Mouse (Mus musculus): ENCODE data around the gene Mcoln3. TPM values are rescaled to one million over a fixed set of nuclear protein-coding genes. Genes with fewer than 3 reads are reported as not detected.

Gene Mcoln3
- 6.3 and 7.2 TPM in 2 replicates for polyA plus RNA-seq (2014; fragmentation: Nextera tagmentation; extraction: Ambion mirVana)

- H3K4me2 ChIP-seq (ENCODE audit: low read depth, severe bottlenecking), result peak within 1 kb of the TSS; percentile 55
- no peaks in the 10 kb centered on the region for H3K9me3 ChIP-seq (ENCODE audit: control insufficient read depth, low read length)
- peak; percentile 59; the same call in 1 of the 2 replicates for ATAC-seq (ENCODE audit: insufficient number of reproducible peaks, low FRiP score, low TSS enrichment, low read depth)
- no peak within 1 kb of the TSS for H3K27ac ChIP-seq (replicated peaks; ENCODE audit: low read depth, low read length)
- H3K36me3 ChIP-seq (ENCODE audit: control insufficient read depth, insufficient read depth, low read length), result no peaks in the 10 kb centered on the region
- H3K9ac ChIP-seq (ENCODE audit: low read length), result no peak within 1 kb of the TSS
- H3K4me1 ChIP-seq (ENCODE audit: control insufficient read depth, insufficient read depth, low read length), result no peaks in the 10 kb centered on the region
- DNase-seq (ENCODE audit: low spot score), result peak; percentile 31
- WGBS, result 8% methylated on average over 35 of the region's 35 CpGs
- H3K4me3 ChIP-seq (ENCODE audit: low read depth, low read length), result peak within 1 kb of the TSS; percentile 22
- H3K27me3 ChIP-seq (ENCODE audit: control insufficient read depth, insufficient read depth, low read length), result peaks cover 19% of the 10 kb centered on the region
Measured at GRCm38 (mm10) chr3:146117258-146117996, at the start of gene Mcoln3. TSS of gene Mcoln3 (plus strand) at chr3:146117450.

GRCm38 (mm10) chr3:146069276-146069675 is 48.0 kb upstream of the Mcoln3 start:
- Histone ChIP-seq H3K4me3 (ENCODE audit: low read depth, low read length) (no peak overlapping the region), H3K36me3 (ENCODE audit: control insufficient read depth, insufficient read depth, low read length) (no peaks in the 10 kb centered on the region), H3K9me3 (ENCODE audit: control insufficient read depth, low read length) (no peaks in the 10 kb centered on the region), H3K27ac (replicated peaks; ENCODE audit: low read depth, low read length) (no peak overlapping the region), H3K9ac (ENCODE audit: low read length) (no peak overlapping the region), H3K4me2 (ENCODE audit: low read depth, severe bottlenecking) (no peak overlapping the region), H3K27me3 (ENCODE audit: control insufficient read depth, insufficient read depth, low read length) (no peaks in the 10 kb centered on the region), H3K4me1 (ENCODE audit: control insufficient read depth, insufficient read depth, low read length) (no peaks in the 10 kb centered on the region)
- ATAC-seq (ENCODE audit: insufficient number of reproducible peaks, low FRiP score, low TSS enrichment, low read depth) (no peak), DNase-seq (ENCODE audit: low spot score) (no peak)
- WGBS, result 70% methylated on average over 4 of the region's 4 CpGs

DNA sequence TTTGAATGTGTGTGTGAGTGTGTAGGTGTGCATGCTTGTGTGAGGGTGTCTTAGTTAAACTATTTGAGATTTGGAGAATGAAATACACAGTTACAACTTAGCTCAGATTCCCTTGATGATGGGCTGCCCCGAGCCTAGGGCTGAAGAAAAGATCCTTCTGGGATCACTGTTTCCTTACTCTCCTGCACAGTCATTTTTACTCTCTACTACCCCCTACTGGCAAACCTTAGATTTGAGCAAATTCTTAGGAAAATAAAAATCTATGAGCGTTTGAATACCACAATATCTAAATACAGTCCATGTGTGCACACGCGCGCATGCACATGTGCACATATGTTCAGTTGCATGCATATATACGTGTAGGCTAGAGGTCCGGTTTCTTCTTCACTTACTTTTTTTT is 44.5 kb upstream of the Mcoln3 start:
- H3K4me2 ChIP-seq (ENCODE audit: low read depth, severe bottlenecking), result no peak overlapping the region
- H3K9ac ChIP-seq (ENCODE audit: low read length), result no peak overlapping the region
- H3K27ac ChIP-seq (replicated peaks; ENCODE audit: low read depth, low read length), result no peak overlapping the region
- no peaks in the 10 kb centered on the region for H3K27me3 ChIP-seq (ENCODE audit: control insufficient read depth, insufficient read depth, low read length)
- H3K9me3 ChIP-seq (ENCODE audit: control insufficient read depth, low read length), result no peaks in the 10 kb centered on the region
- ATAC-seq (ENCODE audit: insufficient number of reproducible peaks, low FRiP score, low TSS enrichment, low read depth) (0 out of 2 replicates have a peak, but pooled peaks have one; percentile 21), DNase-seq (ENCODE audit: low spot score) (no peak)
- WGBS, result 75% methylated on average over 7 of the region's 7 CpGs
- H3K36me3 ChIP-seq (ENCODE audit: control insufficient read depth, insufficient read depth, low read length), result no peaks in the 10 kb centered on the region
- H3K4me3 ChIP-seq (ENCODE audit: low read depth, low read length), result no peak overlapping the region
- no peaks in the 10 kb centered on the region for H3K4me1 ChIP-seq (ENCODE audit: control insufficient read depth, insufficient read depth, low read length)

GRCm38 (mm10) chr3:146080241-146080640 is 37.0 kb upstream of the Mcoln3 start:
- no peak for ATAC-seq (ENCODE audit: insufficient number of reproducible peaks, low FRiP score, low TSS enrichment, low read depth)
- Histone ChIP-seq H3K4me3 (ENCODE audit: low read depth, low read length) (no peak overlapping the region), H3K9me3 (ENCODE audit: control insufficient read depth, low read length) (no peaks in the 10 kb centered on the region), H3K9ac (ENCODE audit: low read length) (no peak overlapping the region), H3K36me3 (ENCODE audit: control insufficient read depth, insufficient read depth, low read length) (no peaks in the 10 kb centered on the region), H3K4me1 (ENCODE audit: control insufficient read depth, insufficient read depth, low read length) (no peaks in the 10 kb centered on the region), H3K27ac (replicated peaks; ENCODE audit: low read depth, low read length) (no peak overlapping the region), H3K27me3 (ENCODE audit: control insufficient read depth, insufficient read depth, low read length) (no peaks in the 10 kb centered on the region), H3K4me2 (ENCODE audit: low read depth, severe bottlenecking) (no peak overlapping the region)
- WGBS, result 92% methylated on average over 12 of the region's 12 CpGs
- DNase-seq (ENCODE audit: low spot score), result no peak

GRCm38 (mm10) chr3:146090988-146091657 is 26.1 kb upstream of the Mcoln3 start:
- WGBS, result 91% methylated on average over 13 of the region's 13 CpGs
- ATAC-seq (ENCODE audit: insufficient number of reproducible peaks, low FRiP score, low TSS enrichment, low read depth), result no peak
- Histone ChIP-seq H3K9ac (ENCODE audit: low read length) (no peak overlapping the region), H3K4me1 (ENCODE audit: control insufficient read depth, insufficient read depth, low read length) (no peaks in the 10 kb centered on the region), H3K27ac (replicated peaks; ENCODE audit: low read depth, low read length) (no peak overlapping the region), H3K9me3 (ENCODE audit: control insufficient read depth, low read length) (no peaks in the 10 kb centered on the region), H3K36me3 (ENCODE audit: control insufficient read depth, insufficient read depth, low read length) (no peaks in the 10 kb centered on the region), H3K4me3 (ENCODE audit: low read depth, low read length) (no peak overlapping the region), H3K27me3 (ENCODE audit: control insufficient read depth, insufficient read depth, low read length) (no peaks in the 10 kb centered on the region), H3K4me2 (ENCODE audit: low read depth, severe bottlenecking) (no peak overlapping the region)
- no peak for DNase-seq (ENCODE audit: low spot score)

GRCm38 (mm10) chr3:146095066-146095465 is 22.2 kb upstream of the Mcoln3 start:
- Histone ChIP-seq H3K9me3 (ENCODE audit: control insufficient read depth, low read length) (no peaks in the 10 kb centered on the region), H3K4me3 (ENCODE audit: low read depth, low read length) (no peak overlapping the region), H3K4me1 (ENCODE audit: control insufficient read depth, insufficient read depth, low read length) (no peaks in the 10 kb centered on the region), H3K36me3 (ENCODE audit: control insufficient read depth, insufficient read depth, low read length) (no peaks in the 10 kb centered on the region), H3K27ac (replicated peaks; ENCODE audit: low read depth, low read length) (no peak overlapping the region), H3K9ac (ENCODE audit: low read length) (no peak overlapping the region), H3K4me2 (ENCODE audit: low read depth, severe bottlenecking) (no peak overlapping the region), H3K27me3 (ENCODE audit: control insufficient read depth, insufficient read depth, low read length) (no peaks in the 10 kb centered on the region)
- DNase-seq (ENCODE audit: low spot score), result no peak
- 86% methylated on average over 10 of the region's 10 CpGs for WGBS
- ATAC-seq (ENCODE audit: insufficient number of reproducible peaks, low FRiP score, low TSS enrichment, low read depth), result no peak

DNA sequence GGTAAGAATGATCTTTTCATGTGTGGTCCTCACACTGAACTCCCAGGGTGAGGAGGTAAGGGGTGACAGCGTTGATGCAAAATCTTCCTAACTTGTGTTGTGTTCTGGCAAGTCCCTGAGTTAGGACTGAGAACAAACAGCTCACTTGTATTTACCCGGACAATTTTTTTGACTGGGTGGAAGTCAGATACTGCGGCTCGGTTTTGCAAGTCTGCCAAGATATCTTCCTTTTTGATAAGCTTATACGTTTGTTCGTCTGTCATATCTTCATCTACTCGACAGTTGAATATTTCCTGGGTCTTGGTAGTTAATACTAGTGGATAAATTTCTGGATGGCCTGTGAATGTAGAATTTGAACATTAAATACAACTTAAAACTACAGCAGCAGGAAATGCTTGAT is 20.3 kb upstream of the Mcoln3 start:
- no peak overlapping the region for H3K9ac ChIP-seq (ENCODE audit: low read length)
- H3K27ac ChIP-seq (replicated peaks; ENCODE audit: low read depth, low read length), result no peak overlapping the region
- H3K4me3 ChIP-seq (ENCODE audit: low read depth, low read length), result no peak overlapping the region
- H3K4me2 ChIP-seq (ENCODE audit: low read depth, severe bottlenecking), result no peak overlapping the region
- H3K27me3 ChIP-seq (ENCODE audit: control insufficient read depth, insufficient read depth, low read length), result no peaks in the 10 kb centered on the region
- ATAC-seq (ENCODE audit: insufficient number of reproducible peaks, low FRiP score, low TSS enrichment, low read depth) (no peak), DNase-seq (ENCODE audit: low spot score) (no peak)
- H3K9me3 ChIP-seq (ENCODE audit: control insufficient read depth, low read length), result no peaks in the 10 kb centered on the region
- H3K4me1 ChIP-seq (ENCODE audit: control insufficient read depth, insufficient read depth, low read length), result no peaks in the 10 kb centered on the region
- WGBS, result 94% methylated on average over 7 of the region's 7 CpGs
- no peaks in the 10 kb centered on the region for H3K36me3 ChIP-seq (ENCODE audit: control insufficient read depth, insufficient read depth, low read length)

DNA sequence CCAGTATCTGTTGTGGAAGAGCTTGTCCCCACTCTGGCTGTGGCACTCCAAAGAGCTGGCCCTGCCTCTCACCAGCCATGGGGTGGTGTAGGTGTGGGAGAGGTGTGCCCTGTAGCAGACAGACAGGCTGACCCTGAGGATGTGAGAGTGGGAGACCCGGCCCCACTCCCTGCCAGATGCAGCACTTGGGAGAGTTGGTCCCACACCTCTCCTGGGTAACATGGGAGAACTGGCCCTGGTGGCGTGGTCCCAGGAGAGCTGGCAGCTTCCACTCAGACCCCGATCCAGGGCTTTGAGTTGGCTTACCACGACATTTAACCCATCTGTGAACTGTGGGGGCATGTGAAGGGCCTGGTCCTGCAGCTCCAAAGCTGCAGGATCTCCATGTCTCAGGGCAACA is 19.4 kb upstream of the Mcoln3 start:
- no peak overlapping the region for H3K4me2 ChIP-seq (ENCODE audit: low read depth, severe bottlenecking)
- H3K4me1 ChIP-seq (ENCODE audit: control insufficient read depth, insufficient read depth, low read length), result no peaks in the 10 kb centered on the region
- H3K27ac ChIP-seq (replicated peaks; ENCODE audit: low read depth, low read length), result no peak overlapping the region
- WGBS, result 92% methylated on average over 4 of the region's 4 CpGs
- H3K36me3 ChIP-seq (ENCODE audit: control insufficient read depth, insufficient read depth, low read length), result no peaks in the 10 kb centered on the region
- ATAC-seq (ENCODE audit: insufficient number of reproducible peaks, low FRiP score, low TSS enrichment, low read depth), result no peak
- no peak overlapping the region for H3K9ac ChIP-seq (ENCODE audit: low read length)
- no peak for DNase-seq (ENCODE audit: low spot score)
- H3K4me3 ChIP-seq (ENCODE audit: low read depth, low read length), result no peak overlapping the region
- H3K27me3 ChIP-seq (ENCODE audit: control insufficient read depth, insufficient read depth, low read length), result no peaks in the 10 kb centered on the region
- H3K9me3 ChIP-seq (ENCODE audit: control insufficient read depth, low read length), result no peaks in the 10 kb centered on the region

Measured in limb, embryonic 11.5 days (tissue).